Mouse (Mus musculus) monocyte, adult 5-6 weeks (primary cell): ENCODE results near the gene Dmwd. TPM values are rescaled to one million over a fixed set of nuclear protein-coding genes. Genes with fewer than 3 reads are reported as not detected.

Experiments used
- ATAC-seq: fragments of 153-309, 156-312 bp; replicated peaks from 2 replicates; pipeline ENCODE4 v1.8.0; 2017; ENCODE audit warnings: mild to moderate bottlenecking; ENCODE audit not compliant: low TSS enrichment, insufficient number of reproducible peaks, severe bottlenecking, poor library complexity, low FRiP score
- total RNA-seq: library from RNA; stranded (forward); fragments of 200-1000, 200-491, 200-594 nt; gene quantifications from 3 replicates; pipeline ENCODE4 v1.2.3, GENCODE M21; 2017

Gene Dmwd
- total RNA-seq, 1 experiment from 2014 or later, result 3.2 TPM

DNA sequence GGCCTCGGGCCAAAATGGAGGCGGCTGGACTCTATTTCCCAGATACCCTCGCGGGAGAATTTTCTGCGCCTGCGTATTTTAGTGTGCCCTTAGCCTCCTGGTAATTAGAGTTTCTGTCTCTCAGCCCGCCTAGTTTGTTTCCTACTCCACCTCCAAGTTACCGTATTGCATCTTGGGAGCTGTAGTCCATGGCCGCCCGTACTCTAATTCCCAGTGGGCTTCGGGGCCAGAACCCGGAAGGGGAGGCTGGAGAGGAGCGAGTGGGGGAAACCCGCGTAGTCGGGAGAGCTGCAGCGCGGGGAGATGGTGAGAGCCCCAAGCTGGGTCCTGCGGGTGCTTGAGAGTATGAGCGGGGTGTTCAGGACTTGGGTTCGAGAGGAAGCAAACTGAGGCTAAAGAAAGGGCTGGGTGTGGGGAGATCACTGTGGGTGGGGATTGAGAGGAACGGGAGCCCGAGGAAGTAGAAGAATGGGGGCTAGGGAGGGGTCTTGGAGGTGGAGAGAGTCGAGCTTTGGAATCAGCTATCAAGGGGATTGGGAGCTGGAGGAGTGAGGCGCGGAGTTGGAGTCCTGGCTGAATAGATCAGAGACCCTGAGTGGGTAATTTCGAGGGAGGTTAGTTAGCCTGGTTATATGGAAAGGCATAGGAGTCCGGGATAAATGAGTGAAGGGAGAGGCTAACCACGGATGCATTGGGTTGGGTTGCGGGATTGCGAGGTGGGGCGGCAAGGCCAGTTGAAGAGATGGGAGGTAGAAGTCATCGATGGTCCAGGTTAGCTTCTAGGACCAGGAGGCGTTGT, 43.8 kb downstream of the Dmwd start, which contains the start of gene Fbxo46:
Gene Fbxo46, plus strand, starts transcription at position 229 of the 799 bp plus-strand sequence.
- ATAC-seq, result peak; percentile 100

DNA sequence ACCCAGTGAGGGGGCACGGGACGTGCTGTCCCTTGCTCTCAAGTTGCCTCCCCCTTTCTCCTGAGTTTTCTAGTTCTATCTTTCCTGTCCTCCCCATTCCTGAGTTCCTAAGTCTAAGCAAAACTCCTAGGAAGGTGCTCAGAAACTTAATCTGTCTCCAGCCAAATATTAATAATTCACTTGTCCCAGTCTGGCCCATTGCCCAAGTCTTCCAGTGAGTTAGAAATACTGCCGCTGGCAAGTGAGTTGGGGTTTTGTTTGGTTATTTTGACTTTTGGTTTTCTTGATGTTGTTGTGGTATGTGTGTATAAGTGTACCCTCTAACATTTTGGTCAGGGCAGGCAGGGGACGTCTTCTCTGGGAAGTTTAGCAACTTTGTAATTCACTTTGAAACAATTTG, 45.7 kb downstream of the Dmwd start:
- ATAC-seq, result no peak

GRCm38 (mm10) chr7:19124713-19125112, 48.7 kb downstream of the Dmwd start:
- ATAC-seq, result no peak

- no peak for ATAC-seq
Measured at GRCm38 (mm10) chr7:19127744-19128143, 51.7 kb downstream of the Dmwd start.

- ATAC-seq, result no peak
Measured at GRCm38 (mm10) chr7:19129396-19129795, 53.4 kb downstream of the Dmwd start.

GRCm38 (mm10) chr7:19130657-19131056, 54.6 kb downstream of the Dmwd start:
- no peak for ATAC-seq

DNA sequence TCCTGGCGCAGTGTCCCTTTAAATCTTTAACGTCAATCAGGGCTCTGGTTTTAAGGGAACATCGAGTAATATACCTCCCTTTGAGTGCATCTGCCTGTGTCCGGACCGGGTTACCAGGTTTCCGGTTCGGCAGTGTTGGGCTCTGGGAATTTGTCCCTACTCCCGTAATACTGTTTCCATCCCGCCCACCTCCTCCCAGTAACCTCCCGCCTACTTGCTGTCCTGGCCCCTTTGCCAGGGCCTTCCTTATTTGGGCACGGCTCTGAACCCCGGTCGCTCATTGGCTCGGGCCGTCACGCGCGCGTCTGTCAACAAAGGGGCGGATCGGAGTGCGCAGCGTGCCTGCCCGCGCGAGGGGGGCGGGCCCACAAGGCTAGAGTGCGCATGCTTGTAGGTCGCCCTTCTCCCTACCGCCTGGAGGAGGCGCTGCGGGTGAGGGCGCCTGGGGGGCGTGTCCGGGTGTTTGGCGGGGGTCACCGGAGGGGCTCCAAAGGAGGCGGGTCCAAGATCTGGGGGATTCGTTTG, 55.4 kb downstream of the Dmwd start:
- peak; percentile 92 for ATAC-seq

Other genes starting within 250 kb of the Dmwd start
- gene Mill2, start 236.3 kb upstream of the Dmwd start, total RNA-seq, result 0.19 to 0.75 TPM in 2 of 3 replicates, not detected in the other
- gene Pglyrp1, start 204.9 kb upstream of the Dmwd start, total RNA-seq, result 88.5 to 148 TPM (median 139 TPM) in 3 replicates
- gene Ccdc61, start 165.8 kb upstream of the Dmwd start, total RNA-seq, result 10.6 to 30.0 TPM (median 24.7 TPM) in 3 replicates
- not detected in 3 replicates for gene Nova2, start 150.3 kb upstream of the Dmwd start, total RNA-seq
- 0.49 TPM in 1 of 3 replicates, not detected in the others for gene Nanos2, start 88.8 kb upstream of the Dmwd start, total RNA-seq
- gene Mypop, start 85.0 kb upstream of the Dmwd start, total RNA-seq, result 0.75 to 2.1 TPM in 2 of 3 replicates, not detected in the other
- gene Irf2bp1, start 72.2 kb upstream of the Dmwd start, total RNA-seq, result 7.1 to 10.5 TPM (median 7.8 TPM) in 3 replicates
- gene Foxa3, start 52.7 kb upstream of the Dmwd start, total RNA-seq, result not detected in 3 replicates
- 23.9 to 51.1 TPM (median 38.5 TPM) in 3 replicates for gene Sympk, start 51.9 kb upstream of the Dmwd start, total RNA-seq
- gene Rsph6a, start 21.5 kb upstream of the Dmwd start, total RNA-seq, result not detected in 3 replicates
- gene Dmpk, start 7.6 kb downstream of the Dmwd start, total RNA-seq, result 0.97 to 1.5 TPM in 2 of 3 replicates, not detected in the other
- gene Six5, start 18.4 kb downstream of the Dmwd start, total RNA-seq, result not detected in 3 replicates
- not detected in 3 replicates for gene Gm4969, start 42.1 kb downstream of the Dmwd start, total RNA-seq
- gene Fbxo46, start 43.6 kb downstream of the Dmwd start, total RNA-seq, result 6.7 to 11.5 TPM (median 7.1 TPM) in 3 replicates
- 2.4 to 4.9 TPM (median 3.9 TPM) in 3 replicates for gene Qpctl, start 73.1 kb downstream of the Dmwd start, total RNA-seq
- gene Snrpd2, start 73.5 kb downstream of the Dmwd start, total RNA-seq, result 27.7 to 42.9 TPM (median 30.8 TPM) in 3 replicates
- gene Gipr, start 89.9 kb downstream of the Dmwd start, total RNA-seq, result not detected in 3 replicates
- gene Eml2, start 100.2 kb downstream of the Dmwd start, total RNA-seq, result 9.4 to 12.2 TPM (median 9.9 TPM) in 3 replicates
- 0.19 to 0.32 TPM in 2 of 3 replicates, not detected in the other for gene Gpr4, start 136.3 kb downstream of the Dmwd start, total RNA-seq
- gene Opa3, start 152.1 kb downstream of the Dmwd start, total RNA-seq, result 11.5 to 32.0 TPM (median 14.7 TPM) in 3 replicates
- gene Vasp, start 195.6 kb downstream of the Dmwd start, total RNA-seq, result 230 to 263 TPM (median 254 TPM) in 3 replicates
- 1.9 TPM in 1 of 3 replicates, not detected in the others for gene Ppm1n, start 203.8 kb downstream of the Dmwd start, total RNA-seq
- not detected in 3 replicates for gene Rtn2, start 206.4 kb downstream of the Dmwd start, total RNA-seq
- 30.9 to 43.8 TPM (median 36.9 TPM) in 3 replicates for gene Fosb, start 233.8 kb downstream of the Dmwd start, total RNA-seq